Mouse (Mus musculus) cerebellum, adult 2 months (tissue): ENCODE data around the gene Fam198a. TPM values are rescaled to one million over a fixed set of nuclear protein-coding genes. Genes with fewer than 3 reads are reported as not detected.

Experiments used
- DNase-seq, 2 experiments: peaks; one replicate each; pipeline ENCODE4 v3.0.0; 2021
- H3K27ac ChIP-seq: fragments of 200-500 bp; 2 replicates; pipeline ENCODE4 v1.5.1; 2012; ENCODE audit warnings: low read length, control low read depth, inconsistent platforms; ENCODE audit not compliant: insufficient read depth
- H3K27me3 ChIP-seq: fragments of 200-500 bp; 2 replicates; pipeline ENCODE4 v1.6.1; 2012; ENCODE audit warnings: inconsistent platforms, mild to moderate bottlenecking, low read length, moderate library complexity; ENCODE audit not compliant: control insufficient read depth, insufficient read depth
- H3K4me1 ChIP-seq: fragments of 200-500 bp; 2 replicates; pipeline ENCODE4 v1.6.1; 2011; ENCODE audit warnings: low read length; ENCODE audit not compliant: control insufficient read depth, insufficient read depth
- H3K4me3 ChIP-seq: fragments of 200-500 bp; replicated peaks from 2 replicates; pipeline ENCODE3; 2011; ENCODE audit warnings: mild to moderate bottlenecking, low read depth, low read length, control low read depth; ENCODE audit not compliant: insufficient read depth
- CTCF ChIP-seq: fragments of 200-500 bp; IDR thresholded peaks from 2 replicates; pipeline ENCODE4 v1.5.1; 2011; ENCODE audit warnings: low read depth, mild to moderate bottlenecking, control low read depth, low read length, moderate library complexity, borderline replicate concordance; ENCODE audit not compliant: insufficient read depth
- POLR2A ChIP-seq: fragments of 200-500 bp; IDR thresholded peaks from 2 replicates; pipeline ENCODE4 v1.6.1; 2011; ENCODE audit warnings: low read length, control low read depth, borderline replicate concordance; ENCODE audit not compliant: insufficient read depth
- WGBS: fragments of 180-500 bp; shearing (Covaris S2); methylation state at CpG from one replicate; pipeline ENCODE4 v1.1.7; 2018; 5-methylcytosine and 5-hydroxymethylcytosine counted together
- polyA plus RNA-seq: library from polyadenylated mRNA; depleted of rRNA; stranded (reverse); fragments of >200 nt; gene quantifications from 2 replicates; pipeline ENCODE4 v1.2.3, GENCODE M21; 2012; rRNA removed

Gene Fam198a
- polyA plus RNA-seq, 1 experiment = 3.1 TPM

DNA sequence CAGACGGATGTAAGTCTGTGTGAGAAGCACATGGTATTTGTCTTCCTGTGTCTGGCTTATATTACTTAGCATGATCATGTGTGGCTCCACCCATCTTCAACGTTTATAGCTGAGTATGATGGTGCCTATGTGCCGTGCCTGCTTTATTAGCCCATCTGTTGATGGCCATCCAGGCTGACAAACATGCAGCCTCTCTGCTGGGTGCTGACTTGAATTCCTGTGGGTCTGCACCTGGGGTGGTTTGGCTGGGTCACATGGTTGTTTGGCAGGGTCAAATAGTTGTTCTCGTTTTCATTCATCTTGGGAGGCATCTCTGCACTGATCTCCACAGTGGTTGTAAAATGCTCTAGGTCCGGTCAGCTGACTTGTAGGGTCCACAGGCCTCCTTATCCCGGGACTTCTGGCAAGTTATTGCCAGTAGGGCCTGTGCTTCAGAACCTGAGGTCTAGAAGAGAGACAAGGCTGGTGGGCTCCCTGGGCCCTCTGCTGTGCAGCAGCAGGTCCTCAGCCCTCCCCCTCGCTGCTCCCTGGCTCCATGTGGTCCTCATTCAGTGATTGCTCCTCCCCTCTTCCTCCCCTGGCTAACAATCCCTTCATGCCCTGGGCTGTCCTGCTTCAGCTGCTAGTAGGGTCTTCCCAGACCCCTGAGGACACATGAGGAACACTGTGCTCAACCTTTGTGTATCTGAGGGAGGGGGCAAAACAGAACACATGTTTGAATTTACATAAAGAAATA is 75.2 kb downstream of the Fam198a start:
- 27% methylated on average over 7 of the region's 7 CpGs for WGBS
- TF ChIP-seq POLR2A (no peak), CTCF (no peak)
- peaks cover 86% of the 10 kb centered on the region for H3K4me1 ChIP-seq

DNA sequence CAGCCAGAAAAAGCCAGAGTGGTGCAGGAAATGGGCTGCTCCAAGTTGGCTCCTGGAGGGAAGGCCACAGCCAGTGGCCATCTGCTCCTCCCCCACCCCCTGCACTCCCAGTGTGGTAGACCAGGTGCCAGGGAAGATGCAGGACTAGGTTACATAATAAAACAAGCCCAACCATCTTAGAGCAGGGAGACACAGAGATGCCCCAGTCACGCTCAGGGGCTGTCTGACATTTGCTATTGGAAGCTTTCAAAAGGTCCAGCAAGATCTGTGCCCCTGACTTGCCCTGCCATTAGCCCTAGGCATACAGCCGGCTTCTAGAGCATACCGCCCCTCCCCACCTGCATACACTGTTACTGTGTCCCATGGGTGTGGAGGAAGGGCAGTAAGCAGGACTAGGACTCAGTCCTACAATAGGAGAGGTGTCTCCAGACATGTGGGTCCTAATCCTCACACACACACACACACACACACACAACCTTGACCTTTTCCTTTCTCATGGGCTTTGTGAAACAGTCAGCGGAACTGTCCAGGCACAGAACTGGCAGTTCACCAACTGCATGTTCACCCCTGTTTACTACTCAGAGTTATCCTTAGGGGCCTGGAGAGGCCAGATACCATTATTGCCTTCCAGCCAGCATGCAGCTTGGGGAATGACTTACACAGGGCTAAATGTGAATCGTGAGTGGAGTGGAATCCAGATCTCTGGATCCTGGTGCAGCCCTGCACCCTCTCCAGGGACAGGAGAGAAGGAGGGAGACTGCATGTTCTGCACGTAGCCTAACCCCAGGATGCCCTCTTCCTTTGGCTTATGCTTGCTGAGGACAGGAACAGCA is 76.5 kb downstream of the Fam198a start:
- DNase-seq = peak; percentile 95 to 98
- H3K4me3 ChIP-seq = no peak overlapping the region
- peak overlapping the region; percentile 95 for H3K27ac ChIP-seq
- 12% methylated on average over 6 of the region's 6 CpGs for WGBS
- TF ChIP-seq CTCF (no peak), POLR2A (peak; percentile 28; the same call in 1 of the 2 replicates)
- no peaks in the 10 kb centered on the region for H3K27me3 ChIP-seq
- peaks cover 88% of the 10 kb centered on the region for H3K4me1 ChIP-seq

More for the DNA sequence above, 75.2 kb downstream of the Fam198a start:
- Histone ChIP-seq H3K27ac (peak overlapping the region; percentile 97), H3K4me3 (no peak overlapping the region), H3K27me3 (no peaks in the 10 kb centered on the region)
- DNase-seq = peak; percentile 43 to 48

DNA sequence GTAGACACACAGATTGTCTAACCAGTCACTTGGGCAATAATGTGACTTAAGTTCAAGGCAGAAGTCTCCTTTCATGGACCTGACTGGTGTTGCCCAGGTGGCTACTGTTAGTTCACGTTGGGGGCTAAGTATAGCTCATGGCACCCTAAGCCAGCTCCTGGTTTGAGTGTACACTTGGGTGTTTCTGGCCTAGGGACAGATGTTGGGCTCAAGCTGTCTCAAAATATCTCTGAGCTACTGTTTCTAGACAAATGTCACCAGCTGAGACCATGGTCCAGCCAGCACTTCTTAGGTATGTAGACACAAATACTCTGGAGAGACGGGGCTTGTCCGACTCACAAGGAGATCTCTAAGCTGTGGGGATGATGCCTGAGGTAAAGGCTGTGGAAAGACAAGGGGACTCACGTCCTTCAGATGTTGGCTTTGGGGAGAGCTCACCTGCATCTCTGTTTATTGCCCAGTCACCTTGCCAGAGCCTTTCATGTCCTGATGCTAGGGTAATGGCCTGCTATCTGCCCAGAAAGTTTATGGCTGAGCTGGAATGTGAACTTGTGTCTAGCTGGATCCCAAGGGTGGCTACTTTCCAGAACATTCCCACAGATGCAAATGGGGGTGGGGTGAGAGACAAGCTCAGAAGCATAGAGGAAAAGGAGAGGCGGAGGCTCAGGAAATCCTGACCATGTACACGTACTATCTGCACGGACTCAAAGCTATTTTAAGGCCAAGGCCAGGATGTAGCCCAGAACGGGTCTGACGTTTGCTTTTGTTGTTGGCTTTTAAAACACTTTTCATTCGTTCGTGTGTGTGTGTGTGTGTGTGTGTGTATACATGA is 77.3 kb downstream of the Fam198a start:
- H3K4me3 ChIP-seq = no peak overlapping the region
- 63% methylated on average over 11 of the region's 11 CpGs for WGBS
- TF ChIP-seq CTCF (no peak), POLR2A (no peak)
- no peaks in the 10 kb centered on the region for H3K27me3 ChIP-seq
- DNase-seq = no peak
- peak overlapping the region; percentile 95 for H3K27ac ChIP-seq
- H3K4me1 ChIP-seq = peaks cover 88% of the 10 kb centered on the region

DNA sequence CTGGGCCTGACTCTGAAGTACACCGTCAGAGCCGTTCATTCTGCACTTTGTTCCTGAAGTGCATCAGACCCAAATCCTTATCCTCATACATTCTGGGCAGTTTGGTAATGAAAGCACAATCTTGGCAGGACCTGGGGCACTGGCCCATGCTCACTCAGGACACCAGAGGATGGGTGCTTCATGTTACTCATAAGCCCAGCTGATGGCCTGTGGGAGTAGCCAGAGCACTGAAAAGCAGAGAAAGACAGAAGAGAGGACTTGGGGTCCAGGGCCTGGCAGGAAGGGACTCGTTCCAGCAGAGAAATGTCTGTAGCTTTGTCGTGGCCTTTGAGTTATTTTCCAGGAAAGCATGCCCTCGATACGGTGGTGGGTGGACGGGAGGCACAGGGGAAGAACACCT is 79.0 kb downstream of the Fam198a start:
- peaks cover 83% of the 10 kb centered on the region for H3K4me1 ChIP-seq
- peak in 1 of 2 experiments; percentile 27 for DNase-seq
- no peaks in the 10 kb centered on the region for H3K27me3 ChIP-seq
- no peak overlapping the region for H3K4me3 ChIP-seq
- peak overlapping the region; percentile 81 for H3K27ac ChIP-seq
- 69% methylated on average over 7 of the region's 7 CpGs for WGBS
- no peak for TF ChIP-seq CTCF
- TF ChIP-seq POLR2A = no peak

Other genes with a start within 250 kb of the Fam198a start
- gene Sec22c, start 245.5 kb upstream of the Fam198a start, polyA plus RNA-seq = 12.3 and 13.8 TPM in 2 replicates
- 147 TPM in 2 replicates for gene Ss18l2, start 240.7 kb upstream of the Fam198a start, polyA plus RNA-seq
- 130 and 145 TPM in 2 replicates for gene Nktr, start 231.8 kb upstream of the Fam198a start, polyA plus RNA-seq
- gene Zfp651, start 191.7 kb upstream of the Fam198a start, polyA plus RNA-seq = 67.9 and 68.5 TPM in 2 replicates
- 0.29 and 0.51 TPM in 2 replicates for gene Klhl40, start 173.4 kb upstream of the Fam198a start, polyA plus RNA-seq
- 43.9 and 46.5 TPM in 2 replicates for gene Hhatl, start 158.5 kb upstream of the Fam198a start, polyA plus RNA-seq
- 15.1 and 18.5 TPM in 2 replicates for gene Ccdc13, start 111.5 kb upstream of the Fam198a start, polyA plus RNA-seq
- gene Higd1a, start 92.6 kb upstream of the Fam198a start, polyA plus RNA-seq = 125 and 128 TPM in 2 replicates
- gene Ackr2, start 52.6 kb upstream of the Fam198a start, polyA plus RNA-seq = 0.05 and 0.16 TPM in 2 replicates
- not detected in 2 replicates for gene Cyp8b1, start 34.7 kb upstream of the Fam198a start, polyA plus RNA-seq
- 41.0 and 43.5 TPM in 2 replicates for gene Pomgnt2, start 46.1 kb downstream of the Fam198a start, polyA plus RNA-seq
- gene Snrk, start 166.3 kb downstream of the Fam198a start, polyA plus RNA-seq = 323 and 380 TPM in 2 replicates